26 mouse cellular contexts compared by ENCODE assay signal in genomic region chr8:82471825-82472224, GRCm38 (mm10).
"Had no signal": no experiment of that assay in that cellular context is flagged by ENCODE, and none has a peak within 500 bp of the region (broad histone marks: within the 10 kb centered on the region; RNA-seq: fewer than 3 reads in every experiment).

No protein-coding gene starts in this region.

- H3K4me3 ChIP-seq: gastrocnemius, adult 2 months; heart, embryonic 10.5 days; heart, embryonic 12.5 days; hindbrain, embryonic 10.5 days; hindbrain, embryonic 12.5 days; intestine, embryonic 15.5 days; kidney, embryonic 15.5 days; left cerebral cortex, adult 2 months; limb, embryonic 10.5 days; limb, embryonic 12.5 days had no signal

- H3K4me1 ChIP-seq: heart, embryonic 10.5 days; hindbrain, embryonic 10.5 days; hindbrain, embryonic 12.5 days; intestine, embryonic 15.5 days had no signal

- H3K27ac ChIP-seq: gastrocnemius, adult 2 months; heart, embryonic 10.5 days; hindbrain, embryonic 10.5 days; hindbrain, embryonic 12.5 days; hindbrain, embryonic 14.5 days; intestine, embryonic 15.5 days; kidney, embryonic 15.5 days; kidney, postnatal 0 days; left cerebral cortex, adult 2 months; limb, embryonic 10.5 days; limb, embryonic 12.5 days had no signal

- H3K36me3 ChIP-seq: heart, embryonic 10.5 days; heart, embryonic 12.5 days; hindbrain, embryonic 10.5 days; hindbrain, embryonic 12.5 days; intestine, embryonic 15.5 days; kidney, embryonic 15.5 days; limb, embryonic 10.5 days; limb, embryonic 12.5 days had no signal

- H3K27me3 ChIP-seq: heart, embryonic 12.5 days; hindbrain, embryonic 12.5 days; intestine, embryonic 15.5 days; kidney, embryonic 15.5 days; limb, embryonic 12.5 days had no signal

- H3K9me3 ChIP-seq: heart, embryonic 10.5 days; heart, embryonic 12.5 days; hindbrain, embryonic 10.5 days; hindbrain, embryonic 12.5 days; intestine, embryonic 15.5 days; kidney, embryonic 15.5 days; limb, embryonic 10.5 days; limb, embryonic 12.5 days had no signal

- ATAC-seq: hindbrain, embryonic 16.5 days; inflammation-experienced regulatory T-cells, adult 6 months; intestine, embryonic 15.5 days had no signal

- DNase-seq: gastrocnemius, adult 2 months; gastrocnemius, postnatal 10 days; gastrocnemius, postnatal 25 days; heart, adult 18-20 months; heart, postnatal 10 days; heart, postnatal 4 days; kidney, adult 11 months; kidney, adult 2 months; kidney, adult 9 months; kidney, postnatal 14 days; kidney, postnatal 36 days; layer of hippocampus, adult 9-11 months; lung, adult 18-20 months had no signal

- H3K4me2 ChIP-seq: heart, embryonic 12.5 days; hindbrain, embryonic 12.5 days; hindbrain, embryonic 14.5 days; intestine, embryonic 15.5 days; kidney, embryonic 15.5 days; limb, embryonic 12.5 days had no signal

- H3K9ac ChIP-seq: heart, embryonic 12.5 days; hindbrain, embryonic 12.5 days; hindbrain, embryonic 14.5 days; intestine, embryonic 15.5 days; kidney, embryonic 15.5 days; limb, embryonic 12.5 days had no signal
